Mouse (Mus musculus) intestine, embryonic 15.5 days (tissue): ENCODE results near the gene Grhl1. TPM values are rescaled to one million over a fixed set of nuclear protein-coding genes. Genes with fewer than 3 reads are reported as not detected.

Experiments used
- ATAC-seq: fragments of 200-750 bp; cut with Nextera tagmentation; 2 replicates; pipeline ENCODE4 v1.8.0; 2017; ENCODE audit warnings: moderate TSS enrichment, moderate library complexity
- H3K27ac ChIP-seq: fragments of 300-500 bp; sonication (generic); 2 replicates; pipeline ENCODE4 v1.5.1; 2015; ENCODE audit warnings: mild to moderate bottlenecking, inconsistent platforms
- H3K27me3 ChIP-seq: fragments of 300-500 bp; sonication (generic); replicated peaks from 2 replicates; pipeline ENCODE4 v1.6.1; 2015; ENCODE audit warnings: inconsistent platforms
- H3K36me3 ChIP-seq: fragments of 300-500 bp; sonication (generic); 2 replicates; pipeline ENCODE4 v1.6.1; 2015; ENCODE audit warnings: inconsistent platforms
- H3K4me1 ChIP-seq: fragments of 300-500 bp; sonication (generic); replicated peaks from 2 replicates; pipeline ENCODE4 v1.6.1; 2015; ENCODE audit warnings: inconsistent platforms
- H3K4me2 ChIP-seq: fragments of 300-500 bp; sonication (generic); replicated peaks from 2 replicates; pipeline ENCODE4 v1.6.1; 2015; ENCODE audit warnings: mild to moderate bottlenecking, inconsistent platforms
- H3K4me3 ChIP-seq: fragments of 300-500 bp; sonication (generic); replicated peaks from 2 replicates; pipeline ENCODE4 v1.5.1; 2015; ENCODE audit warnings: inconsistent platforms
- H3K9ac ChIP-seq: fragments of 300-500 bp; sonication (generic); 2 replicates; pipeline ENCODE4 v1.6.1; 2015; ENCODE audit warnings: inconsistent platforms
- H3K9me3 ChIP-seq: fragments of 300-500 bp; sonication (generic); 2 replicates; pipeline ENCODE4 v1.6.1; 2016; ENCODE audit warnings: inconsistent platforms
- WGBS: fragments of 180-500 bp; shearing (Covaris S2); methylation state at CpG from one replicate; pipeline ENCODE4 v1.1.7; 2015; 5-methylcytosine and 5-hydroxymethylcytosine counted together
- polyA plus RNA-seq: library from polyadenylated mRNA; unstranded; fragments of >200 nt; fragmentation: Nextera tagmentation; extraction: Ambion mirVana; gene quantifications from 2 replicates; pipeline ENCODE4 v1.2.1, GENCODE M21; 2015

Gene Grhl1
- polyA plus RNA-seq, 1 experiment from 2014 or later, result 0.83 TPM

DNA sequence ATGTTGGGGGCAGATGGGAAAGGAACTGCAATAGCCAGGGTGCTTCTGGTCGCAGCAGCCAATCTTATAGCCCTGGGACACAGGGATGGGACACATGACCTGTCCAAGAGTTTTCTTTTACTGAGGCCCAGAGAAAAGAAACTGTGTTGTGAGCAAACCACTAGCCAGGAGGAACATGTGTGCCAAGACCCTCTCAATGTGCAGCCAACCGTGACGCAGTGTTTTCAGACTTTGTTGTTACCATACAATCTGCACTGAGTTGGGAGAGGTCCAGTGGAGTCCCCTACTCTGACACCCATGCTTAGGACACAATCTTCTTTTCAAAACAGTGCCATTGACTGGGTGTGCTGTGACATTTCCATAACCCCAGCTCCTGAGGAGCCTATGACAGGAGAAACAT lies 4.5 kb upstream of the Grhl1 start:
- Histone ChIP-seq H3K9ac (no peak overlapping the region), H3K4me1 (no peaks in the 10 kb centered on the region), H3K27ac (no peak overlapping the region), H3K9me3 (no peaks in the 10 kb centered on the region), H3K4me3 (no peak overlapping the region), H3K36me3 (no peaks in the 10 kb centered on the region), H3K4me2 (no peak overlapping the region), H3K27me3 (0 out of 2 replicates have a peak, but pooled peaks cover 6% of the 10 kb centered on the region)
- no peak for ATAC-seq
- 91% methylated on average over 3 of the region's 3 CpGs for WGBS

- no peak; the same call in none of the 2 replicates for ATAC-seq
- Histone ChIP-seq H3K27ac (no peak overlapping the region), H3K9me3 (no peaks in the 10 kb centered on the region), H3K9ac (peak overlapping the region; percentile 54), H3K4me1 (no peaks in the 10 kb centered on the region), H3K27me3 (0 out of 2 replicates have a peak, but pooled peaks cover 6% of the 10 kb centered on the region), H3K36me3 (no peaks in the 10 kb centered on the region), H3K4me3 (peak overlapping the region; percentile 62), H3K4me2 (peak overlapping the region; percentile 92)
- WGBS, result 5% methylated on average over 48 of the region's 48 CpGs
Observed at GRCm38 (mm10) chr12:24572421-24573274, 565 bp downstream of the Grhl1 start.

- Histone ChIP-seq H3K27ac (no peak overlapping the region), H3K4me2 (no peak overlapping the region), H3K9ac (no peak overlapping the region), H3K27me3 (0 out of 2 replicates have a peak, but pooled peaks cover 6% of the 10 kb centered on the region), H3K4me3 (peak overlapping the region; percentile 62; the same call in 1 of the 2 replicates), H3K9me3 (no peaks in the 10 kb centered on the region), H3K36me3 (no peaks in the 10 kb centered on the region), H3K4me1 (no peaks in the 10 kb centered on the region)
- ATAC-seq, result no peak
- 38% methylated on average over 3 of the region's 3 CpGs for WGBS
Observed at GRCm38 (mm10) chr12:24573275-24573580, 1.1 kb downstream of the Grhl1 start.

GRCm38 (mm10) chr12:24574870-24575269 lies 2.8 kb downstream of the Grhl1 start:
- Histone ChIP-seq H3K9me3 (no peaks in the 10 kb centered on the region), H3K4me1 (no peaks in the 10 kb centered on the region), H3K9ac (no peak overlapping the region), H3K4me3 (no peak overlapping the region), H3K27me3 (0 out of 2 replicates have a peak, but pooled peaks cover 6% of the 10 kb centered on the region), H3K27ac (no peak overlapping the region), H3K4me2 (no peak overlapping the region), H3K36me3 (no peaks in the 10 kb centered on the region)
- 23% methylated on average over 7 of the region's 7 CpGs for WGBS
- no peak for ATAC-seq

DNA sequence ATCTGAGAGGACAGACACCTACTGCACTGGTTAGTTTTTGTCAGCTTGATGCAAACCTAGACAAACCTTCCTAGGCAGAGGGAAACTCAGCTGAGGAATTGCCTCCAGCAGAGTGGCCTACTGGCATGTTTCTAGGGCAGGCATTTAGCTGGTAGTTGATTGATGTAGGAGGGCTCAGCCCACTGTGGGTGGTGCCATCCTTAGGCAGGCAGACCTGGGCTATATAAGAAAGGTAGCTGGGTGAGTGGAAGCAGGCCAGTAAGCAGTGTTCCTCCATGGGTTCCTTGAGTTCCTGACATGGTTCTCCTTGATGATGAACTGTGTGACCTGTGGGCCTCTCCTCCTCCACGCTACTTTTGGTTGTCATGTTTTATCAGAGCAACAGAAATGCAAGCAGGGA lies 8.4 kb downstream of the Grhl1 start:
- 91% methylated on average over 1 of the region's 1 CpGs for WGBS
- no peak overlapping the region for H3K4me2 ChIP-seq

DNA sequence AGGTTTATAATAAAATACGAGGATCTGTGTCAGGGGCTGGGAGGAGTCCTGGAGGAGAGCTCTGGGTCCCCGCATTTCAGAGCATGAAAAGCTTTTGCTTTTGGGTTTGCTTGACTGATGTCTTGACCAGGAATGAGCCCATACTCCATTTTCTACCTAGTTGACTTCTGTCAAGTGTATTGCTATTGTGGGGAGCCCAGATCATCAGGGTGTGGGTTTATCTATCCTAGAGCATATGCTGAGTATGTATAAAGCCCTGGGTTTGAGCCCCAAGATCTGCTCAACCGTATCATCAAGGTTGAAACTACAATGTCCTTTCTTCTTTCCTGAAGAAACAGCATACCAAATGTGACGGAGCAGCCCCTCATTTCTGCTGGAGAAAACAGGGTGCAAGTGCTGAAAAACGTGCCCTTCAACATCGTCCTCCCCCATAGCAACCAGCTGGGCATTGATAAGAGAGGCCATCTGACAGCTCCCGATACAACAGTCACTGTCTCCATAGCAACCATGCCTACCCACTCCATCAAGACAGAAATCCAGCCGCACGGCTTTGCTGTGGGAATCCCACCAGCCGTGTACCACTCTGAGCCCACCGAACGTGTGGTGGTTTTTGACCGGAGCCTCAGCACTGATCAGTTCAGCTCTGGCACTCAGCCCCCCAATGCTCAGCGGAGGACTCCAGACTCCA lies 9.1 kb downstream of the Grhl1 start:
- H3K27ac ChIP-seq, result no peak overlapping the region
- H3K36me3 ChIP-seq, result no peaks in the 10 kb centered on the region
- no peaks in the 10 kb centered on the region for H3K4me1 ChIP-seq
- no peak for ATAC-seq
- 74% methylated on average over 14 of the region's 14 CpGs for WGBS
- no peak overlapping the region for H3K4me3 ChIP-seq
- no peaks in the 10 kb centered on the region for H3K27me3 ChIP-seq
- no peak overlapping the region for H3K4me2 ChIP-seq
- no peak overlapping the region for H3K9ac ChIP-seq
- H3K9me3 ChIP-seq, result no peaks in the 10 kb centered on the region

More for the DNA sequence above, 8.4 kb downstream of the Grhl1 start:
- Histone ChIP-seq H3K4me3 (no peak overlapping the region), H3K36me3 (no peaks in the 10 kb centered on the region), H3K9ac (no peak overlapping the region), H3K27me3 (no peaks in the 10 kb centered on the region), H3K4me1 (no peaks in the 10 kb centered on the region), H3K9me3 (no peaks in the 10 kb centered on the region), H3K27ac (no peak overlapping the region)
- ATAC-seq, result no peak

DNA sequence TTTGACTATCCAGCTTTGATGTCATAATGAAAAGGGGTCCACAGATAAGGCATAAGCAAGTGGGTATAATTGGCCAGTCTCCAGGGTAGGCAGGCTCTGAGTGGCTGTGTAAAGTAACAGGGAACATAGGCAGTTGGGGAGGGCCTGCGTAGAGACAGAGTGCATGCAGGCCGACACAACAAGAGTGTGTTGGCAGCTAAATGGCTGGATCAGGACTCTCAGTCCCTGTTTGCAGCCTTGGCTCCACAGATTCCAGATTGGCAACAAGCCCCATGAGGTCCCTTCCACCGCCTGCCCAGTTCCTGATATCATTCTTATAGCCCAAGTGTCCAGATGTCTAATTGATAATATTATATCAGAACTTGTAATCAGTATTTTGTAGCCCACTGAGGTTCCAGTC lies 11.6 kb downstream of the Grhl1 start:
- 87% methylated on average over 3 of the region's 3 CpGs for WGBS
- Histone ChIP-seq H3K27ac (no peak overlapping the region), H3K4me3 (no peak overlapping the region), H3K4me2 (no peak overlapping the region), H3K9me3 (no peaks in the 10 kb centered on the region), H3K9ac (no peak overlapping the region), H3K4me1 (no peaks in the 10 kb centered on the region), H3K27me3 (no peaks in the 10 kb centered on the region), H3K36me3 (no peaks in the 10 kb centered on the region)
- no peak for ATAC-seq

GRCm38 (mm10) chr12:24584835-24585234 lies 12.8 kb downstream of the Grhl1 start:
- Histone ChIP-seq H3K36me3 (no peaks in the 10 kb centered on the region), H3K4me1 (no peaks in the 10 kb centered on the region), H3K27me3 (no peaks in the 10 kb centered on the region), H3K4me3 (no peak overlapping the region), H3K9me3 (no peaks in the 10 kb centered on the region), H3K4me2 (no peak overlapping the region), H3K27ac (no peak overlapping the region), H3K9ac (no peak overlapping the region)
- no peak for ATAC-seq
- WGBS, result 89% methylated on average over 8 of the region's 8 CpGs

DNA sequence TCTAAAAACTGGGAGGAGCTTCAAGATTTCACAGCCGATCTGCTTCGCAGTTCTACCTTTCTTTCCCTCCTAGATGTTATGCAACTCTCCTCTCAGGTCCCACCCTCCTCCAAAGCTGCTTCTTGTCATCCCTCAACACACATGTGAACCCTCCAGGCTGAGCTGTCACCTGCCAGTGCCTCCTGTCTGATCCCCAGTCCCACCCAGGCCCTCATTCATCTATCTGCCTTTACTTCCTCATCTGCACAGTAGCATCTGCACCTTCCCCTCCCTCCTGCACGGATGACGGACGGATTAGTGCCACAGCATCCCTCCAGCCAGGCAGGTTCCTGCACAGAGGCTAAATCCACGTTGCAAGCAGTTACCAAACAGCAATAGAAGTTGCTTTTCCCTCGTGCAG lies 14.1 kb downstream of the Grhl1 start:
- Histone ChIP-seq H3K9ac (no peak overlapping the region), H3K4me2 (no peak overlapping the region), H3K4me3 (no peak overlapping the region), H3K36me3 (no peaks in the 10 kb centered on the region), H3K9me3 (no peaks in the 10 kb centered on the region), H3K27ac (no peak overlapping the region), H3K27me3 (no peaks in the 10 kb centered on the region), H3K4me1 (no peaks in the 10 kb centered on the region)
- 72% methylated on average over 7 of the region's 7 CpGs for WGBS
- ATAC-seq, result no peak

- no peak for ATAC-seq
- H3K27me3 ChIP-seq, result no peaks in the 10 kb centered on the region
Observed at GRCm38 (mm10) chr12:24590371-24590770, 18.3 kb downstream of the Grhl1 start.

DNA sequence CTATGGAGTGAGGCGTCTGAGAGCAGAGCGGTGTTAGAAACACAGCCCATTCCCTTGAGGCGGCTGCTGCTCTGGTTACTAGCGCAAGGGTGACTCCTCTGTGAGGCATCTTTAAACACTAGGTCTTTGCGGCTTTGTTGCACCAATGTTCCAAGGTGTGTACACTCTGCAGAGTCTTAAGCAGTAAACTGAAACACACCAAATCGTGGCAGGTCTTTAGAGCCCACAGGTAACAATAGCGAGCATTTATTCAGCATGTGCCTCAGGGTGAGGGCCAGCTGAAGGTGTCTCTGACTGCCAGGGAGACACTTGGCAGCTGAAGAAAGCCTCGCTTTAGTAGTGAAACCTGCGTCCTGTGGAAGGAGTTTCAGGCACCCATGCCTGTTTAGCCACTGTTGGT lies 20.0 kb downstream of the Grhl1 start:
- Histone ChIP-seq H3K4me2 (no peak overlapping the region), H3K27ac (no peak overlapping the region), H3K4me1 (peaks cover 6% of the 10 kb centered on the region; the same call in 1 of the 2 replicates), H3K9ac (no peak overlapping the region), H3K36me3 (no peaks in the 10 kb centered on the region), H3K9me3 (no peaks in the 10 kb centered on the region), H3K27me3 (no peaks in the 10 kb centered on the region), H3K4me3 (no peak overlapping the region)
- 83% methylated on average over 9 of the region's 9 CpGs for WGBS
- ATAC-seq, result no peak

More at GRCm38 (mm10) chr12:24590371-24590770, 18.3 kb downstream of the Grhl1 start:
- H3K4me1 ChIP-seq, result peaks cover 6% of the 10 kb centered on the region; the same call in 1 of the 2 replicates
- no peak overlapping the region for H3K4me2 ChIP-seq
- 82% methylated on average over 7 of the region's 7 CpGs for WGBS
- H3K27ac ChIP-seq, result no peak overlapping the region
- H3K9ac ChIP-seq, result no peak overlapping the region
- no peaks in the 10 kb centered on the region for H3K36me3 ChIP-seq
- no peak overlapping the region for H3K4me3 ChIP-seq
- no peaks in the 10 kb centered on the region for H3K9me3 ChIP-seq

GRCm38 (mm10) chr12:24592956-24593672 lies 21.0 kb downstream of the Grhl1 start:
- H3K27me3 ChIP-seq, result no peaks in the 10 kb centered on the region
- no peak overlapping the region for H3K27ac ChIP-seq
- WGBS, result 10% methylated on average over 22 of the region's 22 CpGs
- peak overlapping the region; percentile 22 for H3K4me3 ChIP-seq
- no peak overlapping the region for H3K9ac ChIP-seq
- no peaks in the 10 kb centered on the region for H3K9me3 ChIP-seq
- H3K4me2 ChIP-seq, result peak overlapping the region; percentile 68
- ATAC-seq, result peak; percentile 81
- no peaks in the 10 kb centered on the region for H3K36me3 ChIP-seq
- peaks cover 6% of the 10 kb centered on the region; the same call in 1 of the 2 replicates for H3K4me1 ChIP-seq
